Mouse (Mus musculus) gastrocnemius, postnatal 14 days (tissue): ENCODE results near the gene Prss21. TPM values are rescaled to one million over a fixed set of nuclear protein-coding genes. Genes with fewer than 3 reads are reported as not detected.
A peak's percentile ranks its signal among the peaks of the same experiment; 100 is the strongest.
"Not testable (repeated sequence)": the region's sequence is repeated elsewhere in the genome, so short reads cannot be mapped to it uniquely, and the experiment has no call there.

ENCODE experiments used
- DNase-seq: peaks from one replicate; pipeline ENCODE4 v3.0.0; 2021; ENCODE audit warnings: mixed read lengths
- intact Hi-C: fragments of 180-260 bp; cut with DNase I; formaldehyde crosslinking; loops from one replicate; pipeline ENCODE4 v1.15.1; 2025; ENCODE audit warnings: low total_unique reads
- microRNA-seq, 2 experiments: library from miRNA; unstranded; fragments of <30 nt; microRNA quantifications; one replicate each; pipeline ENCODE4 v1.2.0; 2021
- total RNA-seq, 2 experiments: library from RNA; stranded (reverse); gene quantifications; 2 replicates each; pipeline ENCODE4 v1.2.3; 2021

Prss21 gene
- total RNA-seq, 2 experiments from 2014 or later: not detected

- no peak for DNase-seq
- intact Hi-C loops: loop anchor here (5.0 kb wide), 1 partner anchor 108 kb away; no protein-coding TSS in a partner anchor
These were observed 13.6 kb upstream of the Prss21 start for GRCm38 (mm10) chr17:23854229-23854765.

- intact Hi-C loops: no loop called here
- no peak for DNase-seq
These were observed 10.7 kb upstream of the Prss21 start for GRCm38 (mm10) chr17:23857193-23857592.

DNA sequence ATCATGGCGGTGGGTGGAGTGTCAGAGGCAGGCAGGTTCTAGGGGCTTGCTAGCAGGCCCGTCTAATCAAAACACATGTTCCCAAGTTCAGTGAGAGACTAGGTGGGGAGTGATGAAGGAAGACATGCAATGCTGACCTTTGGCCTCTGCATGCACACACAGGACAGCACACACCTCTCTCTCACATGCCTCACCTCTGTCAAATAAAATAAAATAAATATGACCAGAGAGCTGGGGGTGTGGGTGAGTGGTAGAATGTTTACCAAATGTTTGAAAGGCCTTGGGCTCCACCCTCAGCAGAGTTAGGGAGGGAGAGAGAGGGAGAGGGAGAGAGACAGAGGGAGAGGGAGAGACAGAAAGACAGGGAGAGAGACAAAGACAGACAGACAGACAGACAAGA, 9.9 kb upstream of the Prss21 start:
- intact Hi-C loops: no loop called here
- no peak for DNase-seq

- no peak for DNase-seq
- intact Hi-C loops: no loop called here
These were observed 4.9 kb upstream of the Prss21 start for GRCm38 (mm10) chr17:23862926-23863325.

DNA sequence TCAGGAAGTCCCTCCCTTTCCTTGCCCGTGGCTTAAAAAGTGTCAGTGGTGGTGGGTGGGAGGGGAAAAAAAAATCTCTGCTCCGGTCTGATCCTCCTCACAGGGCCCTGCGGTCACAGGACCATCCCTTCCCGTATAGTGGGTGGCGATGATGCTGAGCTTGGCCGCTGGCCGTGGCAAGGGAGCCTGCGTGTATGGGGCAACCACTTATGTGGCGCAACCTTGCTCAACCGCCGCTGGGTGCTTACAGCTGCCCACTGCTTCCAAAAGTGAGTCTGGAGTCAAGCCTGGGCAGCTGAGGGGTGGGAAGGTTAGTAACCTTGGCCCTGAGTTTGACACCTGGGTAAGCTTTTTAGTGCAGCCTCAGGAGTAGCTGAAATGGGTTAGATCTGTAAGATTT, 657 bp downstream of the Prss21 start:
- DNase-seq: no peak
- intact Hi-C loops: no loop called here

DNA sequence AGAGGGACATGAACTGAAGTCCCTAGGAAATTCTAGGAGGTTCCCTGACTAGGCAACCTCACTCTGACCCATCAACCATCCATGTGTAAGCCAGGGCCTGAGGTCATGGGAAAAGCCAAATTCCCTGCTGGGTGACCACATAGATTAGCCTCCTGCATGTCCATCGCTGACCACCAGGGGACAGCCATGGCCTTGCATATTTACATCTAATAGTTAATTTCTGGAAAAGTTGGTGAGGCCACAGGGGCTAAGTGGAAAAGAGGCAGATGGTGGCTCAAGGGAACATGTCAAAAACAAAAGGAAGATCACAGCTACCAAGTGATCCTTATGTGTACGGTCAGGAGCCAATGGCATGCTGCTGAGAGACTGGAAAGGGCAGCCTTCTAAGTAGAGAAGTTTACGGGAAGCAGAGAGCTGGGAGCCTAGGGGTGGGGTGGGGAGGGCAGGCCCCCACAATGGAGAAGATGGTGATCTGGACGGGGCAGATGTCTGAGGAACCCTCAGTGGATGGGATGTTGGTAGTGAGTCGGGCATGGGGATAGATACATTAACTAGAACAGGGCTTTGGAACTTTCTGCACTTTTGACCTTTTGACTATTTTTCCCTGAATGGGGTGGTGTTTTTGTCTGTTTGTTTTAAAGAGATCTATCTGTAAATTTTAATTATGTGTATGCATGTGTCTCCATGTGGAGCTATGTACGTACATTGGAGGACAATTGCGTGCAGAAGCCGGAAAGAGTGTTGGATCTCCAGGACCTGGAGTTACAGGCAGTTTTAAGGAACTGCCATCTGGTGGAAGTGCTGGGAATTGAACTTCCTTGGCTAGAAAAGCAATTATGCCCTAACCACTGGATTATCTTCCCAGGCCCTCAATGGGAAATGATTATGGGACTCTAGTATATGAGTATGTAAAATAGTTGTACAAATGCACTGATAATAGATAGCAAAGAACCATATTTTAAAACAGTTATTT, 6.3 kb downstream of the Prss21 start:
- intact Hi-C loops: no loop called here
- peak; percentile 59 for DNase-seq

DNA sequence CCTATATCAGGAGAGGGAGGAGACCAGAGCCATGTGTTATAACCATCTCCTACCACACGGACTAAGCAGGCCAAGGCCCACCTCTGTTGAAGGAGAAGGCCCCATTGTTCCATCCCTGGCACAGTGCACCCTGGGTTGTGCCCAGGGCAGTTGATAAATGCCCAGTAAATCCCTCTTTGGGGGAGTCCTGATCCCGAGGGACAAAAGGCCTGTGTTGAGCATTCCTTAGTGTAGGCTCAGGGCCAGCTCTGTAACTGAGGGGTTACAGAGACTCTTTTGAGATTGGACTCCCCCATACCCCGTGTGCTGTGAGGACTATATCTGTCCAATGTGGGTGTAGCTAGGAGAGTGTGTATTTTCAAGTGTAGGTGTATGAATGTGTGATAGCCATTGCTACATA, 8.9 kb downstream of the Prss21 start:
- intact Hi-C loops: loop anchor here (5.0 kb wide), 1 partner anchor 81 kb away; the partner anchor contains the start of gene Sbpl
- no peak for DNase-seq

DNA sequence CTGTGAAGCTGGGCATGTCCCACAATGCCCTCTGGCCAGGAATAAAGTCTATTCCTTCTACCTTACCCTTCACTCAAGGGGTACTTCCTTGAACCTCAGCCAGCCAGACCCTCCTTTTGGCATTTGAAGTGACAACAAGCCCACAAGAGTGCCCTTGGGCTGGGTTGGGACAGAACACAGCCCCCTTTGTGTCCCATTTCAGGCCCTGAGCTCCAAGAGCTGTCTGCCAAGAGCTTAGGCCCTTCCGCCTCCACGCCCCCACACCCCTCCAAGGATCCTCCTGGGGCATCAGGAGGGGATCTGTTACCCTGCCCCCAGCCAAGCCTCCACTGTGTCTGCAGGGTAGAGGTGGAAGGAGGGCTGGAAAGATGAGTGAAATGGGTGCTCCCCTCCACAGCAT, 9.3 kb downstream of the Prss21 start:
- intact Hi-C loops: loop anchor here (5.0 kb wide), 1 partner anchor 80 kb away; the partner anchor contains the start of gene Sbpl
- DNase-seq: no peak

DNA sequence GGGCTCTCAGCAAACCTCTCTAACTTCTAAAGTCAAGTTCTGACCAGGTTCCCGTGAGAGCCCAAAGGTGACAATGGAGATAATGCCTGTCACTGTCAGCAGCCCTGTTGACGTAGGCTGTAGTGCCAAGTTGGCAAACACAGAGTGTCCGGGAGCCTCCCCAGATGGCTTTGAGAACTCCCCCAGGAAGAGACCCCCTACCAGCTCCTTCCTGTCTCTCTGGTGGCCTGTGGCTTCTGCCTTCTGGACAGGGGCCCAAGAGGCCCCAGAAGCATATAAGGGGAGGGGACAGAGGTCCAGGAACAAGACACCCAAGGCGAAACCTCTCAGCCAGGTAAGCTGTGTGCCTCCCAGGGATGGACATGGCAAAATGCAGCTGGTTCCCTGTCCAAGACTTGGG, 12.7 kb downstream of the Prss21 start, which contains the start of the genes Dcpp1 and Dcpp2:
Gene Dcpp1, plus strand, starts transcription at position 301 of the 400 bp plus-strand sequence.
Gene Dcpp2, plus strand, starts transcription at position 305 of the 400 bp plus-strand sequence.
- intact Hi-C loops, DNase-seq: not testable (repeated sequence)

DNA sequence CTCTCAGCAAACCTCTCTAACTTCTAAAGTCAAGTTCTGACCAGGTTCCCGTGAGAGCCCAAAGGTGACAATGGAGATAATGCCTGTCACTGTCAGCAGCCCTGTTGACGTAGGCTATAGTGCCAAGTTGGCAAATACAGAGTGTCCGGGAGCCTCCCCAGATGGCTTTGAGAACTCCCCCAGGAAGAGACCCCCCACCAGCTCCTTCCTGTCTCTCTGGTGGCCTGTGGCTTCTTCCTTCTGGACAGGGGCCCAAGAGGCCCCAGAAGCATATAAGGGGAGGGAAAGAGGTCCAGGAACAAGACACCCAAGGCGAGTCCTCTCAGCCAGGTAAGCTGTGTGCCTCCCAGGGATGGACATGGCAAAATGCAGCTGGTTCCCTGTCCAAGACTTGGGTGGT, 49.3 kb downstream of the Prss21 start, which contains the start of gene Dcpp3:
Gene Dcpp3, plus strand, starts transcription at position 301 of the 400 bp plus-strand sequence.
- DNase-seq, intact Hi-C loops: not testable (repeated sequence)

Small RNA genes within 50 kb of the gene (microRNA-seq; reads per million reads assigned to microRNA genes)
- gene Mir5125: 0 to 0.96 reads per million in 2 experiments

Other genes starting within 250 kb of the Prss21 start
- gene Mmp25, start 222.8 kb upstream of the Prss21 start, total RNA-seq: under 1 TPM; 0.20 to 0.27 TPM
- gene Bicdl2, start 207.6 kb upstream of the Prss21 start, total RNA-seq: not detected
- gene Hcfc1r1, start 194.5 kb upstream of the Prss21 start, total RNA-seq: 100 to 1,000 TPM; 223 to 235 TPM
- 10 to 100 TPM; 15.8 to 19.1 TPM for gene Thoc6, start 194.2 kb upstream of the Prss21 start, total RNA-seq
- 10 to 100 TPM; 18.7 to 57.3 TPM for gene Tnfrsf12a, start 190.6 kb upstream of the Prss21 start, total RNA-seq
- gene Cldn6, start 188.8 kb upstream of the Prss21 start, total RNA-seq: not detected
- under 1 TPM; 0.23 to 0.51 TPM for gene Cldn9, start 184.0 kb upstream of the Prss21 start, total RNA-seq
- gene 1520401A03Rik, start 145.3 kb upstream of the Prss21 start, total RNA-seq: under 1 TPM in 1 of 2 experiments, not detected in 1; 0.09 TPM
- gene Pkmyt1, start 141.7 kb upstream of the Prss21 start, total RNA-seq: 1 to 10 TPM; 2.1 to 2.3 TPM
- 1 to 10 TPM; 5.7 to 9.1 TPM for gene Paqr4, start 127.2 kb upstream of the Prss21 start, total RNA-seq
- not detected for gene Kremen2, start 122.2 kb upstream of the Prss21 start, total RNA-seq
- 10 to 100 TPM; 35.6 to 35.8 TPM for gene Flywch1, start 96.5 kb upstream of the Prss21 start, total RNA-seq
- gene Flywch2, start 82.0 kb upstream of the Prss21 start, total RNA-seq: 1 to 10 TPM; 1.2 to 2.0 TPM
- gene Srrm2, start 77.5 kb upstream of the Prss21 start, total RNA-seq: 100 to 1,000 TPM; 148 to 169 TPM
- gene Elob, start 38.9 kb upstream of the Prss21 start, total RNA-seq: 100 to 1,000 TPM; 321 to 328 TPM
- gene Prss33, start 32.0 kb upstream of the Prss21 start, total RNA-seq: not detected
- gene Prss32, start 24.2 kb upstream of the Prss21 start, total RNA-seq: not detected
- gene Prss41, start 23.9 kb upstream of the Prss21 start, total RNA-seq: under 1 TPM in 1 of 2 experiments, not detected in 1; 0.18 TPM
- not detected for gene Dcpp1, start 12.8 kb downstream of the Prss21 start, total RNA-seq
- gene Dcpp2, start 12.8 kb downstream of the Prss21 start, total RNA-seq: not detected
- not detected for gene Dcpp3, start 49.4 kb downstream of the Prss21 start, total RNA-seq
- gene Sbp, start 73.6 kb downstream of the Prss21 start, total RNA-seq: not detected
- gene Sbpl, start 87.2 kb downstream of the Prss21 start, total RNA-seq: not detected
- gene Prss30, start 112.5 kb downstream of the Prss21 start, total RNA-seq: not detected
- not detected for gene Prss22, start 130.0 kb downstream of the Prss21 start, total RNA-seq
- gene Prss27, start 170.1 kb downstream of the Prss21 start, total RNA-seq: not detected
- gene Kctd5, start 205.4 kb downstream of the Prss21 start, total RNA-seq: 10 to 100 TPM; 12.3 to 13.6 TPM